Mouse (Mus musculus) erythroblast, embryonic 14.5 days (primary cell): ENCODE data around the gene Tmem30c.

Source experiments
- GATA1 ChIP-seq: IDR thresholded peaks from 2 replicates; pipeline ENCODE4 v1.6.1; 2012; ENCODE audit warnings: low read length, inconsistent platforms, mixed read lengths
- TAL1 ChIP-seq: IDR thresholded peaks from 3 replicates; pipeline ENCODE4 v1.6.1; 2012; ENCODE audit warnings: low read length, inconsistent platforms, mixed read lengths

DNA sequence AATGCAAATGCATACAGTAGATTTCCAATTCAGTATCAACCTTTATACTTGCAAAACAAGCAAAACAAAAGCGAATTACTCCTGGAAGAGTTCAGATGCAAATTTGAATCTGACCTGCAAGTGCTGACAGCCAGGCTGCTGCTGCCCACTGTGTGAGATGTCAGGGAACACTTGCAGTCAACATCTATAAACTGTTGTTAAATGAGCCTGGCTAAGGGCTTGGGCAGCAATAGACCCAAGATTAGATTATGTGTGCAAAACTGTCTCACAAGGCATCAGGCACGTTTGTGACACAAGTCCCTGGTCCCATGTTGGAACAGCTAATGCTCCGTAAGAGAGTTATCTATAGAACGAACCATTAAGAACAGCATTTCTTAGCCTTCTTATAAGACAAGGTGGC is 369 bp downstream of the Tmem30c start:
- TF ChIP-seq GATA1, result no peak
- TF ChIP-seq TAL1, result no peak
